Mouse (Mus musculus) inflammation-experienced regulatory T-cells, adult 16 weeks (primary cell): ENCODE results near the gene Mprip. TPM values are rescaled to one million over a fixed set of nuclear protein-coding genes. Genes with fewer than 3 reads are reported as not detected.

Experiments used
- polyA plus RNA-seq: library from polyadenylated mRNA; unstranded; fragments of 100-300 nt; shearing (Covaris generic); gene quantifications from one replicate; pipeline ENCODE4 v1.2.1, GENCODE M21; 2017

Mprip gene
- polyA plus RNA-seq = 13.9 TPM

DNA sequence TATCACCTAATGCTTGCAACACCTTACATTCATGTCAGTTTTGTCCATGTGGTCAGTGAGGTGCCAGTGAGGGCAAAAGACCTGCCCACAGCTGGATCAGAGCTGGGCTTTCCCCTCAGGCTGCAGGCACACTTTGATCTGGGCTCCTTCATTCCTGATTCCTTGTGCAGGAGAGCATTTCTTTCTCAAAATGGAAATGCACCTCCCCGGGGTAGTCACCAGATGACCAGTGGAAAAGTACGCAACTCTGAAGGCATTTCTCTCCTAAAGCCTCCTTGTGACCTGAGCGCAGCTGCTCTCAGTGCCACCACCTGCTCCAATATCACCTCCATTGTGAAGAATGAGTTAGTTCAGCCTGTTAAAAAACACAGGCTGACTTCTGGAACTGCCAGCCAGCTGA, at the start of gene Mprip:
Gene Mprip (plus strand): TSS at position 301 of the 400 bp plus-strand sequence.

DNA sequence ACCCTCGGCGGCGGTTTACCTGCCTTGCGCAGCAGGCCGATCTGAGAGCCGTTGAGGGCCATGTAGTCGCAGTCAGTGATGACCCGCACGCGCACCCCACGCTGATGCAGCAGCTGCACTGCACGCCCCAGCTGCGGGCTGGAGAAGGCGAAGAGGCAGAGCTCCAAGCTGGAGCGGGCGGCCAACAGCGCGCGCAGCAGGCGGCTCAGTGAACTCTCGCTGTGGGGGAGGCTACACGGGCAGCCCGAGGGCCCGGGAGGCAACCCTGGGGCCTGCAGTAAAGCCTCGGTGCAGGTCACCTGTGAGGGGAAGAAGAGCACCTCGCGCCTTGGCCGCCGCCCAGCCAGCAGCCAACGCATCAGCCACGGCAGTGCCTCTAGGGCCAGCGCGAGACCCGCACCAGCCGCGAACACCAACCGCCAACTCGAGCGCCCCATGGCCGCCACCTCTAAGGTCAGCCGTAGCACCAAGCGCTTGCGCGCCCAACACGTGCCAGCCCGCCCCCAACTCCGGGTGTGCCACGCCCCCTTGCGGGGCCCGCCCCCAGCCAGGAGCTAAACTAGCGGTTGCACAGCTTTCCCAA, 126.2 kb downstream of the Mprip start, which contains the start of gene Pld6:
Gene Pld6 (minus strand): TSS at position 447 of the 583 bp plus-strand sequence.

DNA sequence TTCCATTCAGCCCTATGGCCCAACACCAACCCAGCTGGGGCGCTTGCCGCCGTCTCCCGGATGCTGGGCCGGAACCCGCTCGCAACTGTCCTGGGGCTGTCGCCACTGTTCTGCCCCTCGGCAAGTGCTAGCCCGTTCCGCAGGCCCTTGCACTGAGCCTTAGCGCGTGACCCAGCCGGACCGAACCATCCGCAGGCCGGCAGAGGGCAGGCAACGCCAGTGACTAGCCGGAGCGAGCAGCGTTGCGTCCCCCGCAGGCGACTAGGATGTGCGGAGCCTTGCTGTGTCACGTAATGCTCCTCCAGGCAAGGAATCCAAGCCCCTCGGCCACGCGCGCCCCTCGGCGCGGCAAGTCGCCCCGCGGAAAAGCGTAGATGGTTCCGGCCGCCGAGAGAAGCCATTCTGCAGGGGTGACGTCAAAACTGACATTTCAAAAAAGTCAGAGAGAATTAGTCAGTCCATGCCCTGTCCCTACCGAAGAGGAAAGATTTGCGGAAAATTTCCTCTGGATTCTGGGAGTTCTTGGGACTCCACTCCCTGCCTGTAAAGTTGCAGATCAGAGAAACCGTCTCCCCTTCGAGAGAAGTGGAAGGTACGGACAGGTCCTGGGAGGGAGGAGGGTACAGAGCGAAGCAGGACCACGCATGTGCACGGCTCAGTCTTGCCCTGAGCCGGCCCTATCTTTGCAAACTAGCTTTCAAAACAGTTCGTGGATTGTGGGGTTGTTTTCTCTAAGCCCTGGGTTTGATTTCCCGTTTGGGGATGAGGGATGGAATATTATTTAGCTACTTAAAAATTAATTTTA, 148.8 kb downstream of the Mprip start, which contains the start of gene Flcn:
Gene Flcn (minus strand): TSS at position 347 of the 805 bp plus-strand sequence.

Other genes with a start within 250 kb of the Mprip start
- gene Jmjd4, start 211.3 kb upstream of the Mprip start, polyA plus RNA-seq = 10.7 TPM
- gene Snap47, start 210.1 kb upstream of the Mprip start, polyA plus RNA-seq = 62.5 TPM
- 4.6 TPM for gene Zfp867, start 188.8 kb upstream of the Mprip start, polyA plus RNA-seq
- 33.4 TPM for gene Zkscan17, start 134.6 kb upstream of the Mprip start, polyA plus RNA-seq
- not detected for gene Nlrp3, start 119.7 kb upstream of the Mprip start, polyA plus RNA-seq
- gene Olfr222, start 85.1 kb upstream of the Mprip start, polyA plus RNA-seq = not detected
- gene Olfr223, start 68.0 kb upstream of the Mprip start, polyA plus RNA-seq = not detected
- gene Pld6, start 126.3 kb downstream of the Mprip start, polyA plus RNA-seq = 0.32 TPM
- 84.7 TPM for gene Flcn, start 148.7 kb downstream of the Mprip start, polyA plus RNA-seq
- 11.5 TPM for gene Nt5m, start 178.1 kb downstream of the Mprip start, polyA plus RNA-seq
- gene Cops3, start 178.5 kb downstream of the Mprip start, polyA plus RNA-seq = 110 TPM